Mouse (Mus musculus) urinary bladder, postnatal 4 days (tissue): ENCODE measurements around the gene Mid1.

Source experiments
- DNase-seq, 2 experiments: peaks; one replicate each; pipeline ENCODE4 v3.0.0; 2021 to 2022; ENCODE audit warnings: low spot score in 2 of 2

The Mid1 gene

GRCm38 (mm10) chrX:169685131-169685530 lies at the start of gene Mid1:
Gene Mid1 (plus strand): TSS chrX:169685199.
- peak in 1 of 2 experiments; percentile 24 for DNase-seq

GRCm38 (mm10) chrX:169673056-169673455 lies 11.9 kb upstream of the Mid1 start:
- no peak for DNase-seq

- no peak for DNase-seq
Observed at GRCm38 (mm10) chrX:169676313-169676712, 8.7 kb upstream of the Mid1 start.

- no peak for DNase-seq
Observed at GRCm38 (mm10) chrX:169685731-169686130, 732 bp downstream of the Mid1 start.

GRCm38 (mm10) chrX:169691217-169691616 lies 6.2 kb downstream of the Mid1 start:
- DNase-seq: no peak

- DNase-seq: no peak
Observed at GRCm38 (mm10) chrX:169691675-169692074, 6.7 kb downstream of the Mid1 start.

- DNase-seq: no peak
Observed at GRCm38 (mm10) chrX:169692225-169692909, 7.4 kb downstream of the Mid1 start.

GRCm38 (mm10) chrX:169704016-169704602 lies 19.1 kb downstream of the Mid1 start:
- DNase-seq: no peak

GRCm38 (mm10) chrX:169723511-169723910 lies 38.5 kb downstream of the Mid1 start:
- no peak for DNase-seq

GRCm38 (mm10) chrX:169735387-169735969 lies 50.5 kb downstream of the Mid1 start:
- no peak for DNase-seq

GRCm38 (mm10) chrX:169758001-169758400 lies 73.0 kb downstream of the Mid1 start:
- DNase-seq: no peak

- DNase-seq: no peak
Observed at GRCm38 (mm10) chrX:169779535-169779934, 94.5 kb downstream of the Mid1 start, which contains the start of gene 4933400A11Rik. Gene 4933400A11Rik (minus strand): TSS chrX:169779635.

GRCm38 (mm10) chrX:169789702-169790101 lies 104.7 kb downstream of the Mid1 start:
- no peak for DNase-seq

- DNase-seq: no peak
Observed at GRCm38 (mm10) chrX:169792879-169793278, 107.9 kb downstream of the Mid1 start.

- no peak for DNase-seq
Observed at GRCm38 (mm10) chrX:169794421-169794820, 109.4 kb downstream of the Mid1 start.

- no peak for DNase-seq
Observed at GRCm38 (mm10) chrX:169794831-169795311, 109.9 kb downstream of the Mid1 start.

- DNase-seq: no peak
Observed at GRCm38 (mm10) chrX:169797148-169797547, 112.1 kb downstream of the Mid1 start.

- DNase-seq: no peak
Observed at GRCm38 (mm10) chrX:169798987-169799680, 114.1 kb downstream of the Mid1 start.

- no peak for DNase-seq
Observed at GRCm38 (mm10) chrX:169800238-169800637, 115.2 kb downstream of the Mid1 start.

- DNase-seq: no peak
Observed at GRCm38 (mm10) chrX:169805791-169806190, 120.8 kb downstream of the Mid1 start.

- no peak for DNase-seq
Observed at GRCm38 (mm10) chrX:169807744-169808143, 122.7 kb downstream of the Mid1 start.

- no peak for DNase-seq
Observed at GRCm38 (mm10) chrX:169811318-169811717, 126.3 kb downstream of the Mid1 start.
